Mouse (Mus musculus) stomach, postnatal 0 days (tissue): Measurements from ENCODE around the gene Clk3. TPM values are rescaled to one million over a fixed set of nuclear protein-coding genes. Genes with fewer than 3 reads are reported as not detected.

ENCODE experiments used
- ATAC-seq: fragments of 200-750 bp; cut with Nextera tagmentation; 2 replicates; pipeline ENCODE4 v1.8.0; 2017; ENCODE audit not compliant: low FRiP score, low TSS enrichment
- DNase-seq: peaks from one replicate; pipeline ENCODE4 v3.0.0-alpha.2; 2016; ENCODE audit warnings: low spot score
- H3K27ac ChIP-seq: fragments of 300-500 bp; sonication (generic); replicated peaks from 2 replicates; pipeline ENCODE4 v1.5.1; 2014; ENCODE audit warnings: mild to moderate bottlenecking, control low read depth
- H3K27me3 ChIP-seq: fragments of 300-500 bp; sonication (generic); 2 replicates; pipeline ENCODE4 v1.6.1; 2014; ENCODE audit warnings: low read length; ENCODE audit not compliant: control insufficient read depth, insufficient read depth
- H3K36me3 ChIP-seq: fragments of 300-500 bp; sonication (generic); 2 replicates; pipeline ENCODE4 v1.6.1; 2014; ENCODE audit warnings: low read length, mixed read lengths; ENCODE audit not compliant: control insufficient read depth, insufficient read depth
- H3K4me1 ChIP-seq: fragments of 300-500 bp; sonication (generic); replicated peaks from 2 replicates; pipeline ENCODE4 v1.6.1; 2014; ENCODE audit warnings: antibody characterized with exemption; ENCODE audit not compliant: control insufficient read depth, insufficient read depth
- H3K4me2 ChIP-seq: fragments of 300-500 bp; sonication (generic); replicated peaks from 2 replicates; pipeline ENCODE4 v1.6.1; 2014; ENCODE audit warnings: low read depth, mild to moderate bottlenecking, control low read depth, moderate library complexity
- H3K4me3 ChIP-seq: fragments of 300-500 bp; sonication (generic); 2 replicates; pipeline ENCODE4 v1.5.1; 2014; ENCODE audit warnings: low read depth, low read length, control low read depth
- H3K9ac ChIP-seq: fragments of 300-500 bp; sonication (generic); 2 replicates; pipeline ENCODE4 v1.6.1; 2014; ENCODE audit warnings: mild to moderate bottlenecking, low read length, control low read depth, mixed read lengths
- H3K9me3 ChIP-seq: fragments of 300-500 bp; sonication (generic); 2 replicates; pipeline ENCODE4 v1.6.1; 2016; ENCODE audit warnings: low read length; ENCODE audit not compliant: control insufficient read depth
- CTCF ChIP-seq: IDR thresholded peaks from 2 replicates; pipeline ENCODE4 v1.5.1; 2016; ENCODE audit warnings: antibody characterized with exemption, low read depth, mild to moderate bottlenecking, moderate library complexity
- EP300 ChIP-seq: optimal IDR thresholded peaks from 2 replicates; pipeline ENCODE3; 2016; ENCODE audit warnings: antibody characterized with exemption
- WGBS: fragments of 180-500 bp; shearing (Covaris S2); extraction: QIAGEN DNeasy Blood & Tissue Kit; methylation state at CpG from one replicate; pipeline ENCODE4 v1.1.7; 2014; 5-methylcytosine and 5-hydroxymethylcytosine counted together
- polyA plus RNA-seq: library from polyadenylated mRNA; unstranded; fragments of >200 nt; fragmentation: Nextera tagmentation; extraction: Ambion mirVana; gene quantifications from 2 replicates; pipeline ENCODE4 v1.2.1, GENCODE M21; 2015

Clk3 gene
- polyA plus RNA-seq, 1 experiment from 2014 or later, result 29.4 TPM

DNA sequence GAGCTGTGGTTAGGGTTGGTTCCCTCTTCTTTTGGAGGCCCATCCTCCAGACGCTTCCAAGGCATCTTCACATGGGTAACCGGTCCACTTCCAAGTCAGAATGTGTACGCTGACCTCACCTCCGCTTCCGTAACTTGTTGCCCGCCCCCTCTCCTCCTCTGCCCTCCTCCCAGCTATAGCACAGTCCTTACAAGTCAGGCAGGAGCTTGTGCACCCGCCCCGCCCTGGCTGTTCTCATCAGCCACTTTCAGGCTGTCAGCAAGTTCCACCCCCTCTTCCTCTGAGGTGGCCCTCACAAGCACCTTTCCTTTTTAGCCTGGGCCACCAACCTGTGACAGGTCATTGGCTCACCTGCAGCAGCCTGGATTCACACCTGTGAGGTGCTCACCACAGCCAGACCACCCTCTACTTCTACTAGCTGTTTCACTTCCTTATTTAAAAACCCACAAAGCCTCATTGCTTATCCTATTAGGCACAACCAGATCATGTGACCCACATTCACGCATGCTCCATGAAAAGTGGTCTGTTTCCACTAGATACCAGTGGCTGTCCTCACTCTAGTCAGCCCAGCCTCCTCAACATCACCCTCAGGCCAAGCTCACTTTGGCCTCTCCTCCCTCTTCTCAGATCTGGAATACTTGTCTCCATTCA is 34.8 kb upstream of the Clk3 start:
- DNase-seq, result no peak

DNA sequence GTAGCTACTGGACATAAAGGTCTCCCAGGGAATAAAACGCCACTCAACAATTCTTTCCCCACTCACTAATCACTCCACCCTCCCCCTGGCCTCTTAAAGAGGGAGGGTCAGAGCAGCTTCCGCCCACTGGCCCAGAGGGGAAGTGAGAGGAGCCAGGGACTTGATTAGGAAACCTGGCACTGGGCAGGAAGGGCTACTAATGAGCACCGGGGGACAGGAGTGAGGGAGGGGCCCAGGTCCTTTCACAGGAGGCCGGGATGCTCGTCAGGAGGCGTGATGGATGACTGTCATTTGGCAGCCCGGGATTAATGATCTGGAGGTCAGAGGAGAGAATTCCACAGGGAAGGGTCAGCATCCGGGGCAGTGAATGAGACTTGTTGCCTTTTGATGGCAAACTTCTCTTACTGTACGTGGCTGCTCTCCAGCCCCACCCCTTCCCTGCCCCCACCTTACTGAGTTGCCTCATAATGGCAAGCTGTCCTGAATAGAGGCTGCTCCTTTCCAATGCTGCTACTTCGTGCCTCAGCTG is 33.1 kb upstream of the Clk3 start:
- H3K36me3 ChIP-seq, result peaks cover 9% of the 10 kb centered on the region; the same call in 1 of the 2 replicates
- no peak overlapping the region for H3K9ac ChIP-seq
- no peak overlapping the region for H3K4me3 ChIP-seq
- H3K4me2 ChIP-seq, result no peak overlapping the region
- WGBS, result 23% methylated on average over 10 of the region's 10 CpGs
- ATAC-seq, result no peak; the same call in 1 of the 2 replicates
- H3K27ac ChIP-seq, result no peak overlapping the region
- no peaks in the 10 kb centered on the region for H3K9me3 ChIP-seq
- no peak for DNase-seq
- H3K4me1 ChIP-seq, result 0 out of 2 replicates have a peak, but pooled peaks cover 2% of the 10 kb centered on the region
- no peaks in the 10 kb centered on the region for H3K27me3 ChIP-seq
- TF ChIP-seq CTCF (no peak), EP300 (no peak)

More for the DNA sequence above, 34.8 kb upstream of the Clk3 start:
- Histone ChIP-seq H3K4me1 (0 out of 2 replicates have a peak, but pooled peaks cover 2% of the 10 kb centered on the region), H3K9me3 (no peaks in the 10 kb centered on the region), H3K4me3 (no peak overlapping the region), H3K4me2 (no peak overlapping the region), H3K36me3 (peaks cover 9% of the 10 kb centered on the region; the same call in 1 of the 2 replicates), H3K27me3 (no peaks in the 10 kb centered on the region), H3K27ac (no peak overlapping the region), H3K9ac (no peak overlapping the region)
- WGBS, result 68% methylated on average over 9 of the region's 9 CpGs
- ATAC-seq, result no peak
- no peak for TF ChIP-seq CTCF
- TF ChIP-seq EP300, result no peak

DNA sequence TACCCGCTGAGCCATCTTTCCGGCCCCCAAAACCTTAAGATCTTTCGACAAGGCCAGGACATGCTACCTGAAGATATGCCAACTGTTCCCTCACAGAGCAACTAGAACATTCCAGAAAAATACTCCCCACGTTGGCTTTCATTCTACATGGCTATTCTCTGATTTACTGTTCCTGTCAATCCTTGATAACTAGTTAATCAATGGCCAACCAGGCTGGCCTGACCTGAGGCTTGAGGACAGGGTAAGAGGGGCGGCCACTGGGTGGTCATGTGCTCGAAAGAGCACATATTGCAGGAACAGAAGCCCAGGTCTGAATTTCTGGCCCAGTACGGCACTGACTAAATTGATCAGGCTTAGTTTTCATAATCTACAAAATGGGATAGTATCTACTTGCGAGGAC is 31.8 kb upstream of the Clk3 start:
- Histone ChIP-seq H3K27ac (no peak overlapping the region), H3K9ac (no peak overlapping the region), H3K27me3 (no peaks in the 10 kb centered on the region), H3K36me3 (peaks cover 9% of the 10 kb centered on the region; the same call in 1 of the 2 replicates), H3K4me1 (no peaks in the 10 kb centered on the region), H3K4me3 (no peak overlapping the region), H3K4me2 (no peak overlapping the region), H3K9me3 (no peaks in the 10 kb centered on the region)
- TF ChIP-seq EP300, result no peak
- no peak for TF ChIP-seq CTCF
- ATAC-seq (no peak), DNase-seq (no peak)
- 92% methylated on average over 8 of the region's 8 CpGs for WGBS

DNA sequence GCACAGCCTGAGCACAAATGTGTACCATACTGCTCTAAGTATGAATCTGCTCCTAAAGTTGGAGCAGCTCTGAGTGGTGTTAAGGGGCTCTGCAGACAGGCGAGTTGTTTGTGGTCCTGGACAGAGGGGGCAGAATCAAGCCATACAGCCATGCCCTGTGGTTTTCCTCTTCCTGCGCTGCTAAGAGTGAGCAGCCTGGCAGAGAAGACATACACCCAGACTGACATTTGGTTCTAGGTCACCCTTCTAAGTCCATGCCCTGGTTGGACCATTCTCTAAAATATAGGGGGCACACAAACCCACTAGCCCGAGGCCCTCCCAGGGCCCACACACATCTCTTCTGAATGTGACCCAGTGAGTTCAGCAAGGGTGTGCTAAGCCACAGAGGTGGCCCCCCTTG is 24.1 kb upstream of the Clk3 start:
- Histone ChIP-seq H3K9ac (no peak overlapping the region), H3K36me3 (no peaks in the 10 kb centered on the region; the same call in 1 of the 2 replicates), H3K4me1 (no peaks in the 10 kb centered on the region), H3K9me3 (no peaks in the 10 kb centered on the region), H3K4me2 (no peak overlapping the region), H3K27ac (no peak overlapping the region), H3K4me3 (no peak overlapping the region), H3K27me3 (no peaks in the 10 kb centered on the region)
- no peak for DNase-seq
- ATAC-seq, result no peak
- WGBS, result 89% methylated on average over 3 of the region's 3 CpGs
- TF ChIP-seq CTCF (no peak), EP300 (no peak)

DNA sequence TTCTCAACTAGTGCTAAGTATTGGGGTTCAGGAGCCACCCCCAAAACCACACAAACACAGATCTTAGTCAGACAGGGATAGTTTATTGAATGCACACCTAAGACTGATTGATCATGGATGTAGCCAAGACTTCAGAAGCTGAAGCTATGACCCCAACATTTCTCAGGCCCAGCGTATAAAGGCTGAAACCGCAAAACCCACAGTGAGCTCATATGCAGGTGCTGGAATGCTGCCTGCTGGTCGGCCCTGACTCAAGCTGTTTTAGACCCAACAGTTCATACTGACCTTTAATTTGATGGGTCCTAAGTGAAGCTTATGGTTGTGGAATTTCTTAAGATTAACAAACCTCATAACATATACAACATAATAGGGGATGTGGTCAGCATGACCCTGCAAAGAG is 17.0 kb upstream of the Clk3 start:
- WGBS, result 83% methylated on average over 3 of the region's 3 CpGs
- Histone ChIP-seq H3K27me3 (no peaks in the 10 kb centered on the region), H3K9me3 (no peaks in the 10 kb centered on the region), H3K36me3 (no peaks in the 10 kb centered on the region), H3K27ac (no peak overlapping the region), H3K4me3 (no peak overlapping the region), H3K9ac (no peak overlapping the region), H3K4me1 (no peaks in the 10 kb centered on the region), H3K4me2 (no peak overlapping the region)
- ATAC-seq (no peak), DNase-seq (no peak)
- no peak for TF ChIP-seq CTCF
- no peak for TF ChIP-seq EP300

DNA sequence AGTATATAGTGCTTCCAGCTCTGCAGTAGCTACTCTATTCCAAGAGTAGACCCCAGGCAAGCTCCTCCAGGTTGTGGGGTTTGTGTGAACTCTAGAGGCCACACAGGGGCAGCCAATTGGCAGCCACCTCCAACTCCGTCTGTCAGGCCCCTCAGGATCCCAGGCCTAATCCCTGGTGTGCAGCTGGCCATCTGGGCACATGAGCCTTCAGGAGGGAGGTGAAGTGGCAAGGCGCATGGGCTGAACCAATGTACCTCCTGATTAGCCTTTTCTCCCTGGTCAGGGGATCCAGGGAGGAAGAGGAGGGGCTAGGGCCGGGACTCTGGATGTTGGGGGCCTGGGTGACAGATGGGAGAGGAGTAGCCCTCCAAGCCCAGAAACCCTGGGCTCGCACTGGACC is 10.1 kb upstream of the Clk3 start:
- H3K27me3 ChIP-seq, result no peaks in the 10 kb centered on the region

More for the DNA sequence above, 10.1 kb upstream of the Clk3 start:
- no peak for ATAC-seq
- DNase-seq, result no peak
- H3K9me3 ChIP-seq, result no peaks in the 10 kb centered on the region
- H3K9ac ChIP-seq, result no peak overlapping the region
- no peaks in the 10 kb centered on the region for H3K4me1 ChIP-seq
- no peaks in the 10 kb centered on the region for H3K36me3 ChIP-seq
- H3K4me3 ChIP-seq, result no peak overlapping the region
- H3K27ac ChIP-seq, result no peak overlapping the region
- H3K4me2 ChIP-seq, result no peak overlapping the region
- WGBS, result 64% methylated on average over 4 of the region's 4 CpGs
- TF ChIP-seq CTCF (no peak), EP300 (no peak)
